Mouse (Mus musculus): Measurements from ENCODE around the gene Nrxn2. TPM values are rescaled to one million over a fixed set of nuclear protein-coding genes. Genes with fewer than 3 reads are reported as not detected.
A peak's percentile ranks its signal among the peaks of the same experiment; 100 is the strongest.

Gene Nrxn2
- polyA plus RNA-seq, 1 experiment from 2014 or later, result 0.52 TPM

GRCm38 (mm10) chr19:6478566-6478965 lies 60.0 kb downstream of the Nrxn2 start:
- no peak overlapping the region for H3K9ac ChIP-seq
- 63% methylated on average over 2 of the region's 2 CpGs for WGBS
- no peak overlapping the region for H3K27ac ChIP-seq (ENCODE audit: poor library complexity, severe bottlenecking)
- no peaks in the 10 kb centered on the region for H3K36me3 ChIP-seq
- ATAC-seq (ENCODE audit: insufficient number of reproducible peaks, low FRiP score), result no peak
- H3K27me3 ChIP-seq (replicated peaks), result peaks cover 9% of the 10 kb centered on the region
- no peak overlapping the region for H3K4me3 ChIP-seq
- H3K4me1 ChIP-seq (replicated peaks), result peaks cover 8% of the 10 kb centered on the region
- no peak overlapping the region for H3K4me2 ChIP-seq
- H3K9me3 ChIP-seq (replicated peaks), result no peaks in the 10 kb centered on the region

GRCm38 (mm10) chr19:6482886-6483285 lies 64.4 kb downstream of the Nrxn2 start:
- Histone ChIP-seq H3K4me2 (no peak overlapping the region), H3K9me3 (replicated peaks) (no peaks in the 10 kb centered on the region), H3K27me3 (replicated peaks) (peaks cover 28% of the 10 kb centered on the region), H3K27ac (ENCODE audit: poor library complexity, severe bottlenecking) (no peak overlapping the region), H3K36me3 (no peaks in the 10 kb centered on the region), H3K4me1 (replicated peaks) (no peaks in the 10 kb centered on the region), H3K9ac (no peak overlapping the region), H3K4me3 (no peak overlapping the region)
- 80% methylated on average over 6 of the region's 6 CpGs for WGBS
- no peak for ATAC-seq (ENCODE audit: insufficient number of reproducible peaks, low FRiP score)

- H3K27ac ChIP-seq (ENCODE audit: poor library complexity, severe bottlenecking), result no peak overlapping the region
- peaks cover 45% of the 10 kb centered on the region for H3K27me3 ChIP-seq (replicated peaks)
- WGBS, result 77% methylated on average over 13 of the region's 13 CpGs
Measured at GRCm38 (mm10) chr19:6485059-6485630, 66.6 kb downstream of the Nrxn2 start.

GRCm38 (mm10) chr19:6489030-6489429 lies 70.5 kb downstream of the Nrxn2 start:
- H3K9ac ChIP-seq, result no peak overlapping the region
- no peak for ATAC-seq (ENCODE audit: insufficient number of reproducible peaks, low FRiP score)
- no peaks in the 10 kb centered on the region for H3K4me1 ChIP-seq (replicated peaks)
- no peak overlapping the region for H3K4me3 ChIP-seq
- H3K27ac ChIP-seq (ENCODE audit: poor library complexity, severe bottlenecking), result no peak overlapping the region
- no peaks in the 10 kb centered on the region for H3K36me3 ChIP-seq
- no peak overlapping the region for H3K4me2 ChIP-seq
- peaks cover 78% of the 10 kb centered on the region for H3K27me3 ChIP-seq (replicated peaks)
- whole genome bisulfite sequencing, result 1% methylated on average over 4 of the region's 4 CpGs
- H3K9me3 ChIP-seq (replicated peaks), result no peaks in the 10 kb centered on the region

More at GRCm38 (mm10) chr19:6485059-6485630, 66.6 kb downstream of the Nrxn2 start:
- Histone ChIP-seq H3K4me3 (no peak overlapping the region), H3K9me3 (replicated peaks) (no peaks in the 10 kb centered on the region), H3K9ac (no peak overlapping the region), H3K4me2 (no peak overlapping the region), H3K36me3 (no peaks in the 10 kb centered on the region), H3K4me1 (replicated peaks) (no peaks in the 10 kb centered on the region)
- no peak for ATAC-seq (ENCODE audit: insufficient number of reproducible peaks, low FRiP score)

- no peak overlapping the region for H3K27ac ChIP-seq (ENCODE audit: poor library complexity, severe bottlenecking)
- no peaks in the 10 kb centered on the region for H3K4me1 ChIP-seq (replicated peaks)
- H3K27me3 ChIP-seq (replicated peaks), result peaks cover 89% of the 10 kb centered on the region
- no peaks in the 10 kb centered on the region for H3K9me3 ChIP-seq (replicated peaks)
- no peak overlapping the region for H3K4me3 ChIP-seq
- ATAC-seq (ENCODE audit: insufficient number of reproducible peaks, low FRiP score), result no peak
- no peaks in the 10 kb centered on the region for H3K36me3 ChIP-seq
- H3K4me2 ChIP-seq, result no peak overlapping the region
- 74% methylated on average over 8 of the region's 8 CpGs for WGBS
- H3K9ac ChIP-seq, result no peak overlapping the region
Measured at GRCm38 (mm10) chr19:6491538-6491937, 73.0 kb downstream of the Nrxn2 start.

GRCm38 (mm10) chr19:6492124-6492523 lies 73.6 kb downstream of the Nrxn2 start:
- 17% methylated on average over 12 of the region's 12 CpGs for WGBS
- Histone ChIP-seq H3K4me1 (replicated peaks) (peaks cover 3% of the 10 kb centered on the region), H3K4me3 (no peak overlapping the region), H3K9me3 (replicated peaks) (no peaks in the 10 kb centered on the region), H3K36me3 (no peaks in the 10 kb centered on the region), H3K27ac (ENCODE audit: poor library complexity, severe bottlenecking) (no peak overlapping the region), H3K4me2 (no peak overlapping the region), H3K9ac (no peak overlapping the region), H3K27me3 (replicated peaks) (peaks cover 94% of the 10 kb centered on the region)
- no peak for ATAC-seq (ENCODE audit: insufficient number of reproducible peaks, low FRiP score)

- Histone ChIP-seq H3K4me2 (no peak overlapping the region), H3K4me1 (replicated peaks) (peaks cover 14% of the 10 kb centered on the region), H3K9me3 (replicated peaks) (no peaks in the 10 kb centered on the region), H3K27ac (ENCODE audit: poor library complexity, severe bottlenecking) (no peak overlapping the region), H3K36me3 (no peaks in the 10 kb centered on the region), H3K27me3 (replicated peaks) (peaks cover 94% of the 10 kb centered on the region), H3K9ac (no peak overlapping the region), H3K4me3 (no peak overlapping the region)
- WGBS, result 70% methylated on average over 7 of the region's 7 CpGs
- no peak for ATAC-seq (ENCODE audit: insufficient number of reproducible peaks, low FRiP score)
Measured at GRCm38 (mm10) chr19:6493219-6493618, 74.7 kb downstream of the Nrxn2 start.

- no peak overlapping the region for H3K4me3 ChIP-seq
- H3K4me2 ChIP-seq, result no peak overlapping the region
- no peak overlapping the region for H3K27ac ChIP-seq (ENCODE audit: poor library complexity, severe bottlenecking)
- H3K27me3 ChIP-seq (replicated peaks), result peaks cover 100% of the 10 kb centered on the region
- no peaks in the 10 kb centered on the region for H3K9me3 ChIP-seq (replicated peaks)
- H3K9ac ChIP-seq, result no peak overlapping the region
- no peaks in the 10 kb centered on the region for H3K36me3 ChIP-seq
- ATAC-seq (ENCODE audit: insufficient number of reproducible peaks, low FRiP score), result no peak
- peaks cover 17% of the 10 kb centered on the region for H3K4me1 ChIP-seq (replicated peaks)
- 51% methylated on average over 4 of the region's 7 CpGs for WGBS
Measured at GRCm38 (mm10) chr19:6494032-6494431, 75.5 kb downstream of the Nrxn2 start.

- Histone ChIP-seq H3K27me3 (replicated peaks) (peaks cover 100% of the 10 kb centered on the region), H3K4me3 (no peak overlapping the region), H3K4me1 (replicated peaks) (peaks cover 17% of the 10 kb centered on the region), H3K9ac (no peak overlapping the region), H3K27ac (ENCODE audit: poor library complexity, severe bottlenecking) (no peak overlapping the region), H3K9me3 (replicated peaks) (no peaks in the 10 kb centered on the region), H3K4me2 (no peak overlapping the region), H3K36me3 (no peaks in the 10 kb centered on the region)
- WGBS, result 57% methylated on average over 18 of the region's 18 CpGs
- no peak for ATAC-seq (ENCODE audit: insufficient number of reproducible peaks, low FRiP score)
Measured at GRCm38 (mm10) chr19:6494504-6495170, 76.1 kb downstream of the Nrxn2 start.

- 20% methylated on average over 8 of the region's 8 CpGs for WGBS
- Histone ChIP-seq H3K4me1 (replicated peaks) (peaks cover 17% of the 10 kb centered on the region), H3K27me3 (replicated peaks) (peaks cover 100% of the 10 kb centered on the region), H3K36me3 (no peaks in the 10 kb centered on the region), H3K9ac (no peak overlapping the region), H3K9me3 (replicated peaks) (no peaks in the 10 kb centered on the region), H3K27ac (ENCODE audit: poor library complexity, severe bottlenecking) (no peak overlapping the region), H3K4me2 (no peak overlapping the region), H3K4me3 (no peak overlapping the region)
- ATAC-seq (ENCODE audit: insufficient number of reproducible peaks, low FRiP score), result no peak
Measured at GRCm38 (mm10) chr19:6495714-6496113, 77.2 kb downstream of the Nrxn2 start.

- H3K4me3 ChIP-seq, result peak overlapping the region; percentile 51
- H3K27me3 ChIP-seq (replicated peaks), result peaks cover 100% of the 10 kb centered on the region
- 13% methylated on average over 6 of the region's 6 CpGs for WGBS
- 0 out of 2 replicates have a peak overlapping the region, but pooled peaks have one; percentile 8 for H3K9ac ChIP-seq
- no peaks in the 10 kb centered on the region for H3K9me3 ChIP-seq (replicated peaks)
- no peak for ATAC-seq (ENCODE audit: insufficient number of reproducible peaks, low FRiP score)
- peaks cover 17% of the 10 kb centered on the region for H3K4me1 ChIP-seq (replicated peaks)
- H3K36me3 ChIP-seq, result no peaks in the 10 kb centered on the region
- peak overlapping the region; percentile 87 for H3K4me2 ChIP-seq
- no peak overlapping the region for H3K27ac ChIP-seq (ENCODE audit: poor library complexity, severe bottlenecking)
Measured at GRCm38 (mm10) chr19:6496462-6497149, 78.1 kb downstream of the Nrxn2 start.

Data from heart, embryonic 12.5 days (tissue).